Mouse (Mus musculus): ENCODE data around the gene Cdk2. TPM values are rescaled to one million over a fixed set of nuclear protein-coding genes. Genes with fewer than 3 reads are reported as not detected.
"Not testable (repeated sequence)": the region's sequence is repeated elsewhere in the genome, so short reads cannot be mapped to it uniquely, and the experiment has no call there.

Gene Cdk2
- polyA plus RNA-seq, 1 experiment from 2014 or later: 17.1 TPM

DNA sequence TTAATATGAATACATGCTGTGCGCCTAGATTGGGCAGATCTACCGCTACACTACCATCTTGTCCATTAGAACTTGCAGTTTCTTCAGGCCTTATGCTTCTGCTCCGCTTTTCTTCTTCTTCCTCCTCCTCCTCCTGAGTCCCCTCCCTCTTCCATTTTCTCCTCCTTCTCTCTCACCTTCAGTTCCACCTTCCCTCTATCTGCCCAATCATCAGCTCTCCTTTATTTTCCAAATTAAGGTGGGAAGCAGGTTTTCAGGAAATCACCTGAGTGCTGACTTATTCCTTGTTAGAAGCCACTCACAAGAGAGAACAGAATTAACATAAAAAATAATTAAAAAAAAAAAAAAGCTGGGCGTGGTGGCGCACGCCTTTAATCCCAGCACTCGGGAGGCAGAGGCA lies 6.5 kb upstream of the Cdk2 start:
- not testable (repeated sequence) for ATAC-seq (ENCODE audit: low FRiP score)
- WGBS: 97% methylated on average over 7 of the region's 7 CpGs

DNA sequence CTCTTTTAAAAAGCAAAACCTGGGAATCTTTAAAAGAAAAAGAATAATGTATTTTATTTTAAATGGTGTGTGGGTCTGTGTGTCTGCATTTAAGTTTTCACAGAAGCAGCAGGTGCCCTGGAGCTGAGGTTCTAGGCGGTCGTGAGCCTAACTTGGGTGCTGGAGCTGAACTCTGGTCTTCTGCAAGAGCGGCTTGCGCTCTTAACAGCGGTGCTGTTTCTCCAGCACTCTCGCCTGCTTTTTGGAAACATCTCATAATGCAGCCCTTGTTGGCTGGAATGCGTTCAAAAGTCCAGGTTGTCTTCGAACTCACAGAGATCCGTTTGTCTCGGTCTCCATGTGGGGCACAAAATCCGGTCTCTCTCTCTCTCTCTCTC lies 474 bp upstream of the Cdk2 start:
- WGBS: 10% methylated on average over 11 of the region's 11 CpGs
- Histone ChIP-seq H3K9ac (peak overlapping the region; percentile 32; the same call in 1 of the 2 replicates), H3K9me3 (ENCODE audit: control insufficient read depth, low read length) (no peaks in the 10 kb centered on the region), H3K27me3 (ENCODE audit: control insufficient read depth, insufficient read depth, low read length) (no peaks in the 10 kb centered on the region), H3K4me1 (replicated peaks; ENCODE audit: control insufficient read depth, insufficient read depth, low read length) (0 out of 2 replicates have a peak, but pooled peaks cover 6% of the 10 kb centered on the region), H3K4me3 (replicated peaks; ENCODE audit: low read length) (peak overlapping the region; percentile 78), H3K27ac (no peak overlapping the region), H3K36me3 (replicated peaks; ENCODE audit: control insufficient read depth, insufficient read depth) (no peaks in the 10 kb centered on the region), H3K4me2 (replicated peaks) (peak overlapping the region; percentile 93)
- DNase-seq (ENCODE audit: low spot score): no peak
- peak; percentile 9; the same call in 1 of the 2 replicates for ATAC-seq (ENCODE audit: low FRiP score)

More for the DNA sequence above, 6.5 kb upstream of the Cdk2 start:
- not testable (repeated sequence) for DNase-seq (ENCODE audit: low spot score); H3K9me3 ChIP-seq (ENCODE audit: control insufficient read depth, low read length); H3K36me3 ChIP-seq (replicated peaks; ENCODE audit: control insufficient read depth, insufficient read depth); H3K9ac ChIP-seq; H3K27ac ChIP-seq; H3K27me3 ChIP-seq (ENCODE audit: control insufficient read depth, insufficient read depth, low read length); H3K4me1 ChIP-seq (replicated peaks; ENCODE audit: control insufficient read depth, insufficient read depth, low read length); H3K4me2 ChIP-seq (replicated peaks); H3K4me3 ChIP-seq (replicated peaks; ENCODE audit: low read length)

DNA sequence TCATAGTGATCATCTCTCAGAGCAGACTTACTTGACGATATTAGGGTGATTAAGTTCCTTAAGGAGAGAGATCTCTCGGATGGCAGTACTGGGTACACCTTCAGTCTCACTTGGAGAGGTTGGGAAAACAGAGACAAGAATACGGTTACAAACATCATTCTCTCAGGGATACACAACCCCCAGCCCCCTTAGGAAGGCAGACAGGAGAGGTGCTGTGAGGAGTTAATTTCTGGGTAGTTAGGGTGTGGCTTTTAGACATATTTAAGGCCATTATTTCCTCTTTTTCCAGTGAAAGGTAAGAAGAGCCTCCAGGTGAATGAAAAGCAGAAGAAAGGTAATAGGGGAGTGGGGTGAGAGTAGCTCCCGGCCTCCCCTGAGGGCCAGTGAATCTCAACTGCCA lies 936 bp downstream of the Cdk2 start, which contains the start of gene Pmel:
TSS of gene Pmel (plus strand) at position 301 of the 400 bp plus-strand sequence.
- Histone ChIP-seq H3K9me3 (ENCODE audit: control insufficient read depth, low read length) (no peaks in the 10 kb centered on the region), H3K27ac (peak within 1 kb of the TSS; percentile 80), H3K9ac (peak within 1 kb of the TSS; percentile 62), H3K4me2 (replicated peaks) (peak within 1 kb of the TSS; percentile 93), H3K36me3 (replicated peaks; ENCODE audit: control insufficient read depth, insufficient read depth) (no peaks in the 10 kb centered on the region), H3K27me3 (ENCODE audit: control insufficient read depth, insufficient read depth, low read length) (no peaks in the 10 kb centered on the region), H3K4me1 (replicated peaks; ENCODE audit: control insufficient read depth, insufficient read depth, low read length) (0 out of 2 replicates have a peak, but pooled peaks cover 6% of the 10 kb centered on the region), H3K4me3 (replicated peaks; ENCODE audit: low read length) (peak within 1 kb of the TSS; percentile 78)
- DNase-seq (ENCODE audit: low spot score): no peak
- ATAC-seq (ENCODE audit: low FRiP score): no peak
- WGBS: 27% methylated on average over 4 of the region's 4 CpGs

GRCm38 (mm10) chr10:128702328-128703007 lies 2.4 kb downstream of the Cdk2 start:
- no peaks in the 10 kb centered on the region for H3K9me3 ChIP-seq (ENCODE audit: control insufficient read depth, low read length)
- no peaks in the 10 kb centered on the region for H3K36me3 ChIP-seq (replicated peaks; ENCODE audit: control insufficient read depth, insufficient read depth)
- ATAC-seq (ENCODE audit: low FRiP score): no peak
- no peak overlapping the region for H3K9ac ChIP-seq
- H3K27me3 ChIP-seq (ENCODE audit: control insufficient read depth, insufficient read depth, low read length): no peaks in the 10 kb centered on the region
- WGBS: 81% methylated on average over 6 of the region's 6 CpGs
- H3K27ac ChIP-seq: no peak overlapping the region
- 0 out of 2 replicates have a peak, but pooled peaks cover 6% of the 10 kb centered on the region for H3K4me1 ChIP-seq (replicated peaks; ENCODE audit: control insufficient read depth, insufficient read depth, low read length)
- DNase-seq (ENCODE audit: low spot score): no peak
- no peak overlapping the region for H3K4me3 ChIP-seq (replicated peaks; ENCODE audit: low read length)
- no peak overlapping the region for H3K4me2 ChIP-seq (replicated peaks)

- ATAC-seq (ENCODE audit: low FRiP score) (no peak), DNase-seq (ENCODE audit: low spot score) (no peak)
- Histone ChIP-seq H3K27me3 (ENCODE audit: control insufficient read depth, insufficient read depth, low read length) (no peaks in the 10 kb centered on the region), H3K27ac (no peak overlapping the region), H3K4me2 (replicated peaks) (no peak overlapping the region), H3K36me3 (replicated peaks; ENCODE audit: control insufficient read depth, insufficient read depth) (no peaks in the 10 kb centered on the region), H3K4me1 (replicated peaks; ENCODE audit: control insufficient read depth, insufficient read depth, low read length) (0 out of 2 replicates have a peak, but pooled peaks cover 6% of the 10 kb centered on the region), H3K9ac (no peak overlapping the region), H3K9me3 (ENCODE audit: control insufficient read depth, low read length) (no peaks in the 10 kb centered on the region), H3K4me3 (replicated peaks; ENCODE audit: low read length) (no peak overlapping the region)
- WGBS: 94% methylated on average over 5 of the region's 5 CpGs
Observed at GRCm38 (mm10) chr10:128700712-128701111, 4.1 kb downstream of the Cdk2 start.

GRCm38 (mm10) chr10:128699611-128700010 lies 5.2 kb downstream of the Cdk2 start:
- DNase-seq (ENCODE audit: low spot score): no peak
- Histone ChIP-seq H3K4me1 (replicated peaks; ENCODE audit: control insufficient read depth, insufficient read depth, low read length) (peaks cover 11% of the 10 kb centered on the region; the same call in 1 of the 2 replicates), H3K36me3 (replicated peaks; ENCODE audit: control insufficient read depth, insufficient read depth) (no peaks in the 10 kb centered on the region), H3K4me3 (replicated peaks; ENCODE audit: low read length) (no peak overlapping the region), H3K9me3 (ENCODE audit: control insufficient read depth, low read length) (no peaks in the 10 kb centered on the region), H3K9ac (no peak overlapping the region), H3K4me2 (replicated peaks) (no peak overlapping the region), H3K27ac (no peak overlapping the region), H3K27me3 (ENCODE audit: control insufficient read depth, insufficient read depth, low read length) (no peaks in the 10 kb centered on the region)
- WGBS: 93% methylated on average over 11 of the region's 11 CpGs
- ATAC-seq (ENCODE audit: low FRiP score): no peak

DNA sequence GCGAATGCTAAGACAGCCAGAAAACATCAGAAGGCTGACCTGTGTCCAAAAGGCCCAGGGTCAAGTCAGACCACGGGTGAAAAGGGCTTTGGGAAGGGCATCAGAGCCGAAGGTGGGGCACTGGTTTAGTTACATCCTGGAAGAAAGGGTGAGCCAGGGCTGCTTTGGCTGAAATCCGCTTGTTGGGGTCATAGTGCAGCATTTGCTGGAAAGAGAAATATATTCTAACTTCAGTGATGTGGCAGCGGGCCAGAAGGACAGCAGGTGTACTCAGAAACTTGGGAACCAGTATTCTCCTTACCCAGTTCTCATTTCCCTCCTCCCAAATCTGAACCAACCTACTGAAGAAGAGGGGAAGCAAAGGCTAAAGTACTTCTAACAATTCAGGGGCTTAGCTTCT lies 5.8 kb downstream of the Cdk2 start:
- 91% methylated on average over 5 of the region's 5 CpGs for WGBS
- no peak overlapping the region for H3K4me2 ChIP-seq (replicated peaks)
- H3K4me3 ChIP-seq (replicated peaks; ENCODE audit: low read length): no peak overlapping the region
- no peak for DNase-seq (ENCODE audit: low spot score)
- H3K9ac ChIP-seq: no peak overlapping the region
- no peak overlapping the region for H3K27ac ChIP-seq
- peaks cover 12% of the 10 kb centered on the region; the same call in 1 of the 2 replicates for H3K4me1 ChIP-seq (replicated peaks; ENCODE audit: control insufficient read depth, insufficient read depth, low read length)
- H3K27me3 ChIP-seq (ENCODE audit: control insufficient read depth, insufficient read depth, low read length): no peaks in the 10 kb centered on the region
- no peaks in the 10 kb centered on the region for H3K36me3 ChIP-seq (replicated peaks; ENCODE audit: control insufficient read depth, insufficient read depth)
- H3K9me3 ChIP-seq (ENCODE audit: control insufficient read depth, low read length): no peaks in the 10 kb centered on the region
- ATAC-seq (ENCODE audit: low FRiP score): no peak

DNA sequence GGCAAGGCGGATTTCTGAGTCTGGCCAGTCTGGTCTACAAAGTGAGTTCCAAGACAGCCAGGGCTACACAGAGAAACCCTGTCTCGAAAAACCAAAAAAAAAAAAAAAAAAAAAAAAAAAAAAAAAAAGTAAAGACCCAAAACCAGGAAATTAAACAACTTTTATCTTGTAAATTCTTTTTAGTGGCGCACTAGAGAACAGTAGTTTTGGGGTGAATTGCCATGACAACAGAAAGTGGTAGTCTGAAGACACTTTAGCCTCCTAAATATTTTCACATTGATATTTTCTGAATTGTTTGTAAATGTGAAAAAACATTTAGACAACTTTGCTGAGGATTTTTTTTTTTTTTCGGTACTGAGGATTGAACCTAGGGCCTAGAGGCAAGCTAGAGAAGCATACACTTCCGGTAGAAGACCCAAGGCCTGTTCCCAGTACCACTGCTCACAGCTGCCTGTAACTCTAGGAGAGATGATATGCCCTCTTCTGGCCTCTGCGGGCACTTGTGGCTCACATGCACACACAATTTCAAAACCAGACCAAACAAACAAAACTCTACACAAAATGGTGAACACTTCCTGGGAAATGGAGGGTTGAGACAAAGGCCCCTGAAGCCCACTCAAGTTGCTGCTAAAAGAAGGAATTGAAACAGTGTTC lies 7.6 kb downstream of the Cdk2 start:
- H3K27ac ChIP-seq: peak overlapping the region; percentile 78

GRCm38 (mm10) chr10:128695992-128696807 lies 8.6 kb downstream of the Cdk2 start, which contains the start of gene Rab5b:
Gene Rab5b, minus strand, starts transcription at chr10:128696264.
- peak within 1 kb of the TSS; percentile 83 for H3K4me3 ChIP-seq (replicated peaks; ENCODE audit: low read length)
- peaks cover 12% of the 10 kb centered on the region; the same call in 1 of the 2 replicates for H3K4me1 ChIP-seq (replicated peaks; ENCODE audit: control insufficient read depth, insufficient read depth, low read length)
- H3K36me3 ChIP-seq (replicated peaks; ENCODE audit: control insufficient read depth, insufficient read depth): peaks cover 3% of the 10 kb centered on the region; the same call in 1 of the 2 replicates
- H3K9ac ChIP-seq: peak within 1 kb of the TSS; percentile 93
- peak within 1 kb of the TSS; percentile 73 for H3K4me2 ChIP-seq (replicated peaks)
- WGBS: under 1% methylated on average over 40 of the region's 40 CpGs
- ATAC-seq (ENCODE audit: low FRiP score): peak; percentile 99
- no peaks in the 10 kb centered on the region for H3K27me3 ChIP-seq (ENCODE audit: control insufficient read depth, insufficient read depth, low read length)
- peak within 1 kb of the TSS; percentile 95 for H3K27ac ChIP-seq
- no peaks in the 10 kb centered on the region for H3K9me3 ChIP-seq (ENCODE audit: control insufficient read depth, low read length)
- DNase-seq (ENCODE audit: low spot score): peak; percentile 98

More for the DNA sequence above, 7.6 kb downstream of the Cdk2 start:
- Histone ChIP-seq H3K4me3 (replicated peaks; ENCODE audit: low read length) (peak overlapping the region; percentile 36), H3K9me3 (ENCODE audit: control insufficient read depth, low read length) (no peaks in the 10 kb centered on the region), H3K27me3 (ENCODE audit: control insufficient read depth, insufficient read depth, low read length) (no peaks in the 10 kb centered on the region), H3K4me1 (replicated peaks; ENCODE audit: control insufficient read depth, insufficient read depth, low read length) (peaks cover 12% of the 10 kb centered on the region; the same call in 1 of the 2 replicates), H3K36me3 (replicated peaks; ENCODE audit: control insufficient read depth, insufficient read depth) (peaks cover 3% of the 10 kb centered on the region; the same call in 1 of the 2 replicates), H3K4me2 (replicated peaks) (peak overlapping the region; percentile 73), H3K9ac (peak overlapping the region; percentile 46; the same call in 1 of the 2 replicates)
- 87% methylated on average over 6 of the region's 6 CpGs for WGBS
- no peak for DNase-seq (ENCODE audit: low spot score)
- ATAC-seq (ENCODE audit: low FRiP score): no peak

Data from hindbrain, embryonic 14.5 days (tissue).